Comparison of ENCODE assay signal across 9 mouse cellular contexts in the genomic region with DNA sequence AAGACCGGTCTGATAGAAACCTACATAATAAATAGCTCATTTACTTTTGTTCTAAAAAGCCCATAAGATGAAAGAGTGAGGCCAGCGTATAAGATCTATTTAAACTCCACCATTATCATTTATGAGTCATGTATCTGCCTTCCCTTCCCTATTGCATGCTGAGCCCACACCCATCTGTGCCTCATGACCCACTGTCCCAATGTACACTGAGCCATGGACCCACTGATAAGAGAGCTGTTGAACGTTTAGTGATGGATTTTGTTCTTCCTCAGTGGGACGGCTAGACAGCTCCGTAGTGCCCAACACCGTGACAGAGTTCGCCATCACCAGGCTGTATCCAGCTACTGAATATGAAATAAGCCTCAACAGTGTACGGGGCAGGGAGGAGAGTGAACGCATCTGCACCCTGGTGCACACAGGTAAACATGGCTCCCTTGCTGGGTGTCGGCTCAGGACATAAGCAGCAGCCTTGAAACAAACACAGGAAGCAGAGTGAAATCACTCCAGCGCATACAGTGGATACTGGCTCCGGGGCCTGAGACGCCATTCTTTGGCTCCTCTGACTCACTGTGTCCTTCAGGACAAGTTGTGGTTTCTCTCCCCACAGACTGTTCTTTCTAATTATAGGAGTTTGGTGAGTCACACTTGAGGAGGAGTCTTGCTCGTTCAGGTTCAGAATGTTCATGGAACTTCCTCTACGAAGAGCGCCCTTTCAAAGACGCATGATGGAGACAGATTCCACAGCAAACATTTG.
A peak's percentile ranks its signal among the peaks of the same experiment; 100 is the strongest.
DNase-seq lines count a peak whose midpoint lies in the region; ATAC-seq and TF ChIP-seq lines count a peak whose summit lies in the region.
"Had no signal": no experiment of that assay in that cellular context is flagged by ENCODE, and none has a peak within 500 bp of the region (broad histone marks: within the 10 kb centered on the region; RNA-seq: fewer than 3 reads in every experiment).

No protein-coding gene starts in this region.

- H3K36me3 ChIP-seq in heart, embryonic 10.5 days: no peaks in the 10 kb centered on the region
- no peaks in the 10 kb centered on the region for H3K36me3 ChIP-seq in midbrain, embryonic 13.5 days
- H3K36me3 ChIP-seq in forebrain, embryonic 10.5 days (replicated peaks): no peaks in the 10 kb centered on the region
- H3K36me3 ChIP-seq: embryonic facial prominence, embryonic 13.5 days had no signal

- H3K27ac ChIP-seq in heart, embryonic 10.5 days: no peak overlapping the region
- peak overlapping the region; percentile 67 for H3K27ac ChIP-seq in bone marrow macrophage, adult 2 months (ENCODE audit: insufficient read depth, low read depth, low read length)
- H3K27ac ChIP-seq in midbrain, embryonic 13.5 days: no peak overlapping the region
- H3K27ac ChIP-seq in forebrain, embryonic 10.5 days: no peak overlapping the region
- H3K27ac ChIP-seq: embryonic facial prominence, embryonic 13.5 days had no signal

- 77% methylated on average over 17 of the region's 17 CpGs for WGBS in heart, embryonic 10.5 days
- WGBS in midbrain, embryonic 13.5 days: 92% methylated on average over 17 of the region's 17 CpGs
- 94% methylated on average over 17 of the region's 17 CpGs for WGBS in forebrain, embryonic 10.5 days

- H3K4me1 ChIP-seq in heart, embryonic 10.5 days: no peaks in the 10 kb centered on the region
- peaks cover 25% of the 10 kb centered on the region for H3K4me1 ChIP-seq in bone marrow macrophage, adult 2 months (ENCODE audit: control insufficient read depth, insufficient read depth, low read length)
- no peaks in the 10 kb centered on the region for H3K4me1 ChIP-seq in midbrain, embryonic 13.5 days (replicated peaks)
- peaks cover 5% of the 10 kb centered on the region; the same call in 1 of the 2 replicates for H3K4me1 ChIP-seq in forebrain, embryonic 10.5 days
- H3K4me1 ChIP-seq: embryonic facial prominence, embryonic 13.5 days had no signal

- DNase-seq in heart, adult 11 months: peak; percentile 96
- DNase-seq in heart, embryonic 10.5 days (ENCODE audit: low spot score): no peak
- DNase-seq in 3134 (ENCODE audit: extremely low read depth, insufficient read length, low spot score): peak; percentile 75
- DNase-seq in left cerebral cortex, postnatal 25 days (ENCODE audit: low spot score in 2 of 2): peak; percentile 37 to 80
- DNase-seq in gastrocnemius, postnatal 25 days: no peak
- DNase-seq in forebrain, embryonic 10.5 days (ENCODE audit: extremely low spot score, low spot score): no peak

- H3K9me3 ChIP-seq in heart, embryonic 10.5 days: no peaks in the 10 kb centered on the region
- H3K9me3 ChIP-seq in midbrain, embryonic 13.5 days: no peaks in the 10 kb centered on the region
- no peaks in the 10 kb centered on the region for H3K9me3 ChIP-seq in forebrain, embryonic 10.5 days
- H3K9me3 ChIP-seq: embryonic facial prominence, embryonic 13.5 days had no signal

- no peak for TF ChIP-seq CTCF in bone marrow macrophage, adult 2 months (IDR thresholded peaks at IDR 0.05; ENCODE audit: low read depth, low read length)

- intact Hi-C loops in left cerebral cortex, postnatal 25 days (cut with DNase I): loop anchor here (5.0 kb wide), 1 partner anchor 492 kb away; no protein-coding TSS in a partner anchor

- H3K4me2 ChIP-seq in midbrain, embryonic 13.5 days (replicated peaks): no peak overlapping the region
- H3K4me2 ChIP-seq: embryonic facial prominence, embryonic 13.5 days had no signal

- no peak for TF ChIP-seq POLR2A in bone marrow macrophage, adult 2 months (IDR thresholded peaks at IDR 0.05; ENCODE audit: borderline replicate concordance, low read depth, low read length)

- no peaks in the 10 kb centered on the region for H3K27me3 ChIP-seq in heart, embryonic 10.5 days (ENCODE audit: insufficient read depth, poor library complexity, severe bottlenecking)
- H3K27me3 ChIP-seq in midbrain, embryonic 13.5 days: no peaks in the 10 kb centered on the region
- no peaks in the 10 kb centered on the region for H3K27me3 ChIP-seq in forebrain, embryonic 10.5 days (ENCODE audit: poor library complexity, severe bottlenecking)
- H3K27me3 ChIP-seq: embryonic facial prominence, embryonic 13.5 days had no signal

- no peak overlapping the region for H3K9ac ChIP-seq in midbrain, embryonic 13.5 days (replicated peaks)
- H3K9ac ChIP-seq: embryonic facial prominence, embryonic 13.5 days had no signal

- ATAC-seq in midbrain, embryonic 13.5 days: no peak

- H3K4me3 ChIP-seq in heart, embryonic 10.5 days: no peak overlapping the region
- H3K4me3 ChIP-seq in bone marrow macrophage, adult 2 months (ENCODE audit: insufficient read depth, low read length): peak overlapping the region; percentile 36
- H3K4me3 ChIP-seq in midbrain, embryonic 13.5 days (replicated peaks): no peak overlapping the region
- no peak overlapping the region for H3K4me3 ChIP-seq in forebrain, embryonic 10.5 days
- H3K4me3 ChIP-seq: embryonic facial prominence, embryonic 13.5 days had no signal

Comparison
In these comparisons a context has a peak if more than half of its experiments do, and no peak if none do; other contexts are left out.
1. DNase-seq: peak in heart, adult 11 months (single experiment), 3134 (single experiment) and left cerebral cortex, postnatal 25 days (2 of 2); none in heart, embryonic 10.5 days (single experiment), gastrocnemius, postnatal 25 days (single experiment) and forebrain, embryonic 10.5 days (single experiment).